Mouse (Mus musculus) midbrain, embryonic 13.5 days (tissue): Measurements from ENCODE around the gene Htr3a. TPM values are rescaled to one million over a fixed set of nuclear protein-coding genes. Genes with fewer than 3 reads are reported as not detected.

ENCODE experiments used
- ATAC-seq: fragments of 200-750 bp; cut with Nextera tagmentation; 2 replicates; pipeline ENCODE4 v1.8.0; 2017; ENCODE audit warnings: mild to moderate bottlenecking, moderate TSS enrichment, moderate library complexity
- H3K27ac ChIP-seq: fragments of 300-500 bp; sonication (generic); 2 replicates; pipeline ENCODE4 v1.5.1; 2015; ENCODE audit warnings: inconsistent platforms, mild to moderate bottlenecking, moderate library complexity
- H3K27me3 ChIP-seq: fragments of 300-500 bp; sonication (generic); 2 replicates; pipeline ENCODE4 v1.6.1; 2015; ENCODE audit warnings: mild to moderate bottlenecking, inconsistent platforms
- H3K36me3 ChIP-seq: fragments of 300-500 bp; sonication (generic); 2 replicates; pipeline ENCODE4 v1.6.1; 2015; ENCODE audit warnings: mild to moderate bottlenecking, inconsistent platforms
- H3K4me1 ChIP-seq: fragments of 300-500 bp; sonication (generic); replicated peaks from 2 replicates; pipeline ENCODE4 v1.6.1; 2015; ENCODE audit warnings: inconsistent platforms
- H3K4me2 ChIP-seq: fragments of 300-500 bp; sonication (generic); replicated peaks from 2 replicates; pipeline ENCODE4 v1.6.1; 2015; ENCODE audit warnings: moderate library complexity, mild to moderate bottlenecking, inconsistent platforms
- H3K4me3 ChIP-seq: fragments of 300-500 bp; sonication (generic); replicated peaks from 2 replicates; pipeline ENCODE4 v1.5.1; 2015; ENCODE audit warnings: mild to moderate bottlenecking, inconsistent platforms
- H3K9ac ChIP-seq: fragments of 300-500 bp; sonication (generic); replicated peaks from 2 replicates; pipeline ENCODE4 v1.6.1; 2015; ENCODE audit warnings: mild to moderate bottlenecking, inconsistent platforms
- H3K9me3 ChIP-seq: fragments of 300-500 bp; sonication (generic); 2 replicates; pipeline ENCODE4 v1.6.1; 2016; ENCODE audit warnings: mild to moderate bottlenecking, inconsistent platforms
- WGBS: fragments of 180-500 bp; shearing (Covaris S2); methylation state at CpG from one replicate; pipeline ENCODE4 v1.1.7; 2015; 5-methylcytosine and 5-hydroxymethylcytosine counted together
- polyA plus RNA-seq: library from polyadenylated mRNA; unstranded; fragments of >200 nt; fragmentation: Nextera tagmentation; extraction: Ambion mirVana; gene quantifications from 2 replicates; pipeline ENCODE4 v1.2.1, GENCODE M21; 2015

Gene Htr3a
- polyA plus RNA-seq, 1 experiment from 2014 or later, result 0.46 TPM

- H3K4me3 ChIP-seq, result no peak overlapping the region
- no peak overlapping the region for H3K9ac ChIP-seq
- WGBS, result 25% methylated on average over 3 of the region's 3 CpGs
- H3K4me2 ChIP-seq, result no peak overlapping the region
- H3K9me3 ChIP-seq, result no peaks in the 10 kb centered on the region
- H3K4me1 ChIP-seq, result peaks cover 30% of the 10 kb centered on the region
- peaks cover 15% of the 10 kb centered on the region for H3K27me3 ChIP-seq
- no peak overlapping the region for H3K27ac ChIP-seq
- peak; percentile 57; the same call in 1 of the 2 replicates for ATAC-seq
- no peaks in the 10 kb centered on the region for H3K36me3 ChIP-seq
Observed at GRCm38 (mm10) chr9:48893986-48894385, 16.9 kb downstream of the Htr3a start.

GRCm38 (mm10) chr9:48889093-48889492 lies 21.8 kb downstream of the Htr3a start:
- H3K4me3 ChIP-seq, result no peak overlapping the region
- H3K36me3 ChIP-seq, result no peaks in the 10 kb centered on the region
- no peaks in the 10 kb centered on the region; the same call in 1 of the 2 replicates for H3K27me3 ChIP-seq
- peaks cover 4% of the 10 kb centered on the region for H3K4me1 ChIP-seq
- no peaks in the 10 kb centered on the region for H3K9me3 ChIP-seq
- no peak for ATAC-seq
- no peak overlapping the region for H3K9ac ChIP-seq
- no peak overlapping the region for H3K27ac ChIP-seq
- 72% methylated on average over 7 of the region's 7 CpGs for WGBS
- no peak overlapping the region for H3K4me2 ChIP-seq

- no peaks in the 10 kb centered on the region for H3K4me1 ChIP-seq
- ATAC-seq, result no peak
- H3K27me3 ChIP-seq, result 0 out of 2 replicates have a peak, but pooled peaks cover 3% of the 10 kb centered on the region
- no peak overlapping the region for H3K27ac ChIP-seq
- no peaks in the 10 kb centered on the region for H3K36me3 ChIP-seq
- H3K4me2 ChIP-seq, result no peak overlapping the region
- 91% methylated on average over 8 of the region's 8 CpGs for WGBS
- H3K9me3 ChIP-seq, result no peaks in the 10 kb centered on the region
- no peak overlapping the region for H3K4me3 ChIP-seq
- H3K9ac ChIP-seq, result no peak overlapping the region
Observed at GRCm38 (mm10) chr9:48872896-48873295, 38.0 kb downstream of the Htr3a start.

GRCm38 (mm10) chr9:48866523-48867121 lies 44.3 kb downstream of the Htr3a start:
- no peak overlapping the region for H3K4me2 ChIP-seq
- 65% methylated on average over 12 of the region's 12 CpGs for WGBS
- no peak overlapping the region for H3K27ac ChIP-seq

GRCm38 (mm10) chr9:48865235-48865634 lies 45.7 kb downstream of the Htr3a start:
- Histone ChIP-seq H3K9me3 (no peaks in the 10 kb centered on the region), H3K4me3 (no peak overlapping the region), H3K4me2 (no peak overlapping the region), H3K27ac (no peak overlapping the region), H3K4me1 (peaks cover 12% of the 10 kb centered on the region), H3K27me3 (0 out of 2 replicates have a peak, but pooled peaks cover 5% of the 10 kb centered on the region), H3K36me3 (no peaks in the 10 kb centered on the region), H3K9ac (no peak overlapping the region)
- no peak for ATAC-seq
- WGBS, result 39% methylated on average over 9 of the region's 9 CpGs

More at GRCm38 (mm10) chr9:48866523-48867121, 44.3 kb downstream of the Htr3a start:
- H3K27me3 ChIP-seq, result 0 out of 2 replicates have a peak, but pooled peaks cover 5% of the 10 kb centered on the region
- H3K4me1 ChIP-seq, result peaks cover 7% of the 10 kb centered on the region; the same call in 1 of the 2 replicates
- no peaks in the 10 kb centered on the region for H3K36me3 ChIP-seq
- H3K9me3 ChIP-seq, result no peaks in the 10 kb centered on the region
- no peak overlapping the region for H3K9ac ChIP-seq
- no peak for ATAC-seq
- H3K4me3 ChIP-seq, result no peak overlapping the region

- H3K27me3 ChIP-seq, result no peaks in the 10 kb centered on the region
- H3K9ac ChIP-seq, result no peak overlapping the region
- no peaks in the 10 kb centered on the region for H3K36me3 ChIP-seq
- H3K9me3 ChIP-seq, result no peaks in the 10 kb centered on the region
- no peak overlapping the region for H3K4me2 ChIP-seq
- peaks cover 10% of the 10 kb centered on the region for H3K4me1 ChIP-seq
- no peak overlapping the region for H3K27ac ChIP-seq
- ATAC-seq, result no peak
- no peak overlapping the region for H3K4me3 ChIP-seq
- 90% methylated on average over 10 of the region's 10 CpGs for WGBS
Observed at GRCm38 (mm10) chr9:48861481-48861880, 49.4 kb downstream of the Htr3a start.

- Histone ChIP-seq H3K27ac (no peak overlapping the region), H3K9ac (no peak overlapping the region), H3K4me3 (no peak overlapping the region), H3K4me2 (no peak overlapping the region), H3K36me3 (no peaks in the 10 kb centered on the region), H3K4me1 (peaks cover 10% of the 10 kb centered on the region), H3K27me3 (no peaks in the 10 kb centered on the region), H3K9me3 (no peaks in the 10 kb centered on the region)
- 2% methylated on average over 6 of the region's 6 CpGs for WGBS
- ATAC-seq, result peak; percentile 73
Observed at GRCm38 (mm10) chr9:48860526-48860845, 50.4 kb downstream of the Htr3a start.

GRCm38 (mm10) chr9:48859828-48860525 lies 50.9 kb downstream of the Htr3a start:
- Histone ChIP-seq H3K27ac (no peak overlapping the region), H3K4me3 (no peak overlapping the region), H3K4me2 (no peak overlapping the region), H3K9me3 (no peaks in the 10 kb centered on the region), H3K27me3 (no peaks in the 10 kb centered on the region), H3K36me3 (no peaks in the 10 kb centered on the region), H3K4me1 (peaks cover 10% of the 10 kb centered on the region), H3K9ac (no peak overlapping the region)
- ATAC-seq, result peak; percentile 58; the same call in 1 of the 2 replicates
- 19% methylated on average over 10 of the region's 10 CpGs for WGBS

- Histone ChIP-seq H3K9me3 (no peaks in the 10 kb centered on the region), H3K4me1 (peaks cover 10% of the 10 kb centered on the region), H3K9ac (no peak overlapping the region), H3K27me3 (no peaks in the 10 kb centered on the region), H3K4me3 (no peak overlapping the region), H3K36me3 (no peaks in the 10 kb centered on the region), H3K27ac (no peak overlapping the region), H3K4me2 (no peak overlapping the region)
- ATAC-seq, result no peak
- 69% methylated on average over 7 of the region's 7 CpGs for WGBS
Observed at GRCm38 (mm10) chr9:48857944-48858343, 53.0 kb downstream of the Htr3a start.

- Histone ChIP-seq H3K36me3 (no peaks in the 10 kb centered on the region), H3K9ac (no peak overlapping the region), H3K27me3 (no peaks in the 10 kb centered on the region), H3K27ac (no peak overlapping the region), H3K4me3 (no peak overlapping the region), H3K9me3 (no peaks in the 10 kb centered on the region), H3K4me1 (peaks cover 10% of the 10 kb centered on the region), H3K4me2 (no peak overlapping the region)
- ATAC-seq, result no peak
- 86% methylated on average over 4 of the region's 4 CpGs for WGBS
Observed at GRCm38 (mm10) chr9:48856240-48856639, 54.7 kb downstream of the Htr3a start.

- no peak overlapping the region for H3K27ac ChIP-seq
- no peaks in the 10 kb centered on the region for H3K9me3 ChIP-seq
- H3K4me3 ChIP-seq, result no peak overlapping the region
- no peak for ATAC-seq
- no peak overlapping the region for H3K4me2 ChIP-seq
- 92% methylated on average over 5 of the region's 5 CpGs for WGBS
- no peaks in the 10 kb centered on the region for H3K36me3 ChIP-seq
- no peak overlapping the region for H3K9ac ChIP-seq
- no peaks in the 10 kb centered on the region for H3K27me3 ChIP-seq
- no peaks in the 10 kb centered on the region for H3K4me1 ChIP-seq
Observed at GRCm38 (mm10) chr9:48849531-48849930, 61.4 kb downstream of the Htr3a start.
